Mouse (Mus musculus) erythroblast, embryonic 14.5 days (primary cell): ENCODE data around the gene Cyp26c1.

Experiments
- GATA1 ChIP-seq: IDR thresholded peaks from 2 replicates; pipeline ENCODE4 v1.6.1; 2012; ENCODE audit warnings: low read length, inconsistent platforms, mixed read lengths
- TAL1 ChIP-seq: IDR thresholded peaks from 3 replicates; pipeline ENCODE4 v1.6.1; 2012; ENCODE audit warnings: low read length, inconsistent platforms, mixed read lengths

DNA sequence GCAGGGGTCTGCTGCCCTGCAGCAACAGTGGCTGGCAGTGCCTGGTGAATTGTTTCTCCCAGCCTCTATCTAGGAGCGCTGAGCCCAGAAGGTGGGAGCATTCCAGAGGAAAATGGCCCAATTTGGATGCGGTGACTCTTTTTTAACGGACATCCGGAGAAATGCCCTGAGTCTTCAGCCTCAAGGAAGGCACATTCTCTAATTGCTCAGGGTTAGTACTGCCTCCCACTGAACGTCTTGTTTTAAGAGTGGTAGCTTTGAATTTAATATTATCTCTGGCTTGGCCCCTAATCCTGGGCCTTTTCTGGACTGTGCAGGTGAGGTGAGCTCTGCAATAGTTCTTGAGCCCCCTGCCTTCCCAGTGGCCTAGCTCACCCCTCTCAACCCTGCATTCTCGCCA, at the start of gene Cyp26c1:
- TF ChIP-seq GATA1: no peak
- TF ChIP-seq TAL1: no peak
